Mouse (Mus musculus): ENCODE measurements around the gene D10Wsu102e.

- TF ChIP-seq CTCF (IDR thresholded peaks at IDR 0.05; ENCODE audit: low read depth, low read length): no peak
- no peak for TF ChIP-seq EP300 (IDR thresholded peaks at IDR 0.05; ENCODE audit: insufficient read depth, low read depth, low read length)
These were observed 115.2 kb downstream of the D10Wsu102e start for GRCm38 (mm10) chr10:83475226-83475625.

All from ES-Bruce4 (cell line).